Mouse (Mus musculus) embryonic facial prominence, embryonic 10.5 days (tissue): Measurements from ENCODE around the gene Mum1. TPM values are rescaled to one million over a fixed set of nuclear protein-coding genes. Genes with fewer than 3 reads are reported as not detected.

Source experiments
- DNase-seq: peaks from one replicate; pipeline ENCODE4 v3.0.0-alpha.2; 2017; ENCODE audit warnings: low spot score
- H3K27ac ChIP-seq: fragments of 300-500 bp; sonication (generic); replicated peaks from 2 replicates; pipeline ENCODE4 v1.5.1; 2016; ENCODE audit warnings: mild to moderate bottlenecking
- H3K27me3 ChIP-seq: fragments of 300-500 bp; sonication (generic); replicated peaks from 2 replicates; pipeline ENCODE4 v1.6.1; 2016; ENCODE audit warnings: low read depth, mild to moderate bottlenecking; ENCODE audit not compliant: poor library complexity, severe bottlenecking
- H3K36me3 ChIP-seq: fragments of 300-500 bp; sonication (generic); replicated peaks from 2 replicates; pipeline ENCODE4 v1.6.1; 2016; ENCODE audit warnings: mild to moderate bottlenecking, moderate library complexity
- H3K4me1 ChIP-seq: fragments of 300-500 bp; sonication (generic); 2 replicates; pipeline ENCODE4 v1.6.1; 2016
- H3K4me3 ChIP-seq: fragments of 300-500 bp; sonication (generic); 2 replicates; pipeline ENCODE4 v1.5.1; 2016; ENCODE audit warnings: mild to moderate bottlenecking, moderate library complexity
- H3K9me3 ChIP-seq: fragments of 300-500 bp; sonication (generic); 2 replicates; pipeline ENCODE4 v1.6.1; 2016; ENCODE audit warnings: mild to moderate bottlenecking
- WGBS: fragments of 180-500 bp; shearing (Covaris S2); methylation state at CpG from one replicate; pipeline ENCODE4 v1.1.7; 2016; 5-methylcytosine and 5-hydroxymethylcytosine counted together
- polyA plus RNA-seq: library from polyadenylated mRNA; unstranded; fragments of >200 nt; fragmentation: Nextera tagmentation; extraction: Ambion mirVana; gene quantifications from 2 replicates; pipeline ENCODE4 v1.2.1, GENCODE M21; 2016

The Mum1 gene
- polyA plus RNA-seq, 1 experiment from 2014 or later: 98.1 TPM

GRCm38 (mm10) chr10:80255881-80256535 is 29.8 kb downstream of the Mum1 start:
- 83% methylated on average over 5 of the region's 5 CpGs for WGBS
- Histone ChIP-seq H3K27me3 (peaks cover 10% of the 10 kb centered on the region; the same call in 1 of the 2 replicates), H3K4me3 (no peak overlapping the region), H3K9me3 (no peaks in the 10 kb centered on the region), H3K27ac (no peak overlapping the region), H3K36me3 (peaks cover 70% of the 10 kb centered on the region), H3K4me1 (peaks cover 29% of the 10 kb centered on the region)
- no peak for DNase-seq

GRCm38 (mm10) chr10:80257936-80258335 is 31.7 kb downstream of the Mum1 start:
- Histone ChIP-seq H3K4me1 (peaks cover 41% of the 10 kb centered on the region), H3K27ac (no peak overlapping the region), H3K27me3 (peaks cover 10% of the 10 kb centered on the region; the same call in 1 of the 2 replicates), H3K36me3 (peaks cover 66% of the 10 kb centered on the region), H3K4me3 (peak overlapping the region; percentile 6; the same call in 1 of the 2 replicates), H3K9me3 (no peaks in the 10 kb centered on the region)
- DNase-seq: no peak
- WGBS: 90% methylated on average over 2 of the region's 2 CpGs

- Histone ChIP-seq H3K4me1 (peaks cover 41% of the 10 kb centered on the region), H3K9me3 (no peaks in the 10 kb centered on the region), H3K27ac (peak overlapping the region; percentile 89; the same call in 1 of the 2 replicates), H3K27me3 (peaks cover 10% of the 10 kb centered on the region; the same call in 1 of the 2 replicates), H3K36me3 (peaks cover 56% of the 10 kb centered on the region), H3K4me3 (peak overlapping the region; percentile 67)
- WGBS: 93% methylated on average over 14 of the region's 14 CpGs
- no peak for DNase-seq
These were observed 32.7 kb downstream of the Mum1 start for GRCm38 (mm10) chr10:80258752-80259462.

- no peak for DNase-seq
- H3K27me3 ChIP-seq: peaks cover 10% of the 10 kb centered on the region; the same call in 1 of the 2 replicates
- peak overlapping the region; percentile 89 for H3K27ac ChIP-seq
- H3K36me3 ChIP-seq: peaks cover 51% of the 10 kb centered on the region
- no peaks in the 10 kb centered on the region for H3K9me3 ChIP-seq
- peak overlapping the region; percentile 67 for H3K4me3 ChIP-seq
- peaks cover 44% of the 10 kb centered on the region for H3K4me1 ChIP-seq
- WGBS: 83% methylated on average over 6 of the region's 6 CpGs
These were observed 33.2 kb downstream of the Mum1 start for GRCm38 (mm10) chr10:80259463-80259805.

GRCm38 (mm10) chr10:80259861-80260641 is 33.8 kb downstream of the Mum1 start:
- Histone ChIP-seq H3K27me3 (peaks cover 10% of the 10 kb centered on the region; the same call in 1 of the 2 replicates), H3K9me3 (no peaks in the 10 kb centered on the region), H3K4me3 (peak overlapping the region; percentile 67), H3K36me3 (peaks cover 45% of the 10 kb centered on the region), H3K27ac (peak overlapping the region; percentile 89), H3K4me1 (peaks cover 46% of the 10 kb centered on the region)
- 9% methylated on average over 19 of the region's 19 CpGs for WGBS
- DNase-seq: peak; percentile 58

- H3K4me1 ChIP-seq: peaks cover 51% of the 10 kb centered on the region
- H3K9me3 ChIP-seq: no peaks in the 10 kb centered on the region
- H3K4me3 ChIP-seq: peak within 1 kb of the TSS; percentile 67
- peak; percentile 99 for DNase-seq
- peaks cover 10% of the 10 kb centered on the region; the same call in 1 of the 2 replicates for H3K27me3 ChIP-seq
- peak within 1 kb of the TSS; percentile 89 for H3K27ac ChIP-seq
- peaks cover 36% of the 10 kb centered on the region for H3K36me3 ChIP-seq
- WGBS: under 1% methylated on average over 49 of the region's 49 CpGs
These were observed 34.7 kb downstream of the Mum1 start, which contains the start of the genes Gamt and Dazap1 for GRCm38 (mm10) chr10:80260642-80261584. TSS of gene Gamt (minus strand) at chr10:80261012. TSS of gene Dazap1 (plus strand) at chr10:80261486.

- H3K9me3 ChIP-seq: no peaks in the 10 kb centered on the region
- 1% methylated on average over 14 of the region's 14 CpGs for WGBS
- peak overlapping the region; percentile 89 for H3K27ac ChIP-seq
- H3K27me3 ChIP-seq: peaks cover 10% of the 10 kb centered on the region; the same call in 1 of the 2 replicates
- H3K4me1 ChIP-seq: peaks cover 57% of the 10 kb centered on the region
- H3K4me3 ChIP-seq: peak overlapping the region; percentile 67
- peak; percentile 93 for DNase-seq
- peaks cover 30% of the 10 kb centered on the region for H3K36me3 ChIP-seq
These were observed 35.3 kb downstream of the Mum1 start for GRCm38 (mm10) chr10:80261585-80261968.

- H3K27me3 ChIP-seq: peaks cover 10% of the 10 kb centered on the region; the same call in 1 of the 2 replicates
- H3K9me3 ChIP-seq: no peaks in the 10 kb centered on the region
- peaks cover 63% of the 10 kb centered on the region for H3K4me1 ChIP-seq
- H3K4me3 ChIP-seq: peak overlapping the region; percentile 67
- peak overlapping the region; percentile 89 for H3K27ac ChIP-seq
- peaks cover 28% of the 10 kb centered on the region for H3K36me3 ChIP-seq
- no peak for DNase-seq
- 74% methylated on average over 12 of the region's 12 CpGs for WGBS
These were observed 35.9 kb downstream of the Mum1 start for GRCm38 (mm10) chr10:80262169-80262568.

- H3K27ac ChIP-seq: no peak overlapping the region
- H3K9me3 ChIP-seq: no peaks in the 10 kb centered on the region
- H3K36me3 ChIP-seq: peaks cover 29% of the 10 kb centered on the region
- H3K27me3 ChIP-seq: peaks cover 10% of the 10 kb centered on the region; the same call in 1 of the 2 replicates
- H3K4me3 ChIP-seq: 0 out of 2 replicates have a peak overlapping the region, but pooled peaks have one; percentile 13
- H3K4me1 ChIP-seq: peaks cover 70% of the 10 kb centered on the region
- DNase-seq: no peak
- 93% methylated on average over 10 of the region's 10 CpGs for WGBS
These were observed 36.6 kb downstream of the Mum1 start for GRCm38 (mm10) chr10:80262776-80263365.

- DNase-seq: peak; percentile 99
- H3K4me1 ChIP-seq: peaks cover 66% of the 10 kb centered on the region
- no peaks in the 10 kb centered on the region for H3K9me3 ChIP-seq
- peaks cover 28% of the 10 kb centered on the region for H3K36me3 ChIP-seq
- 2% methylated on average over 81 of the region's 81 CpGs for WGBS
- peak overlapping the region; percentile 98 for H3K4me3 ChIP-seq
- H3K27me3 ChIP-seq: peaks cover 5% of the 10 kb centered on the region; the same call in 1 of the 2 replicates
- H3K27ac ChIP-seq: peak overlapping the region; percentile 98
These were observed 38.3 kb downstream of the Mum1 start for GRCm38 (mm10) chr10:80264341-80265148.
